Mouse (Mus musculus) spleen, adult 2 months (tissue): ENCODE results near the gene Abca13.

Source experiments
- CTCF ChIP-seq: fragments of 200-500 bp; IDR thresholded peaks from 2 replicates; pipeline ENCODE4 v1.5.1; 2011; ENCODE audit warnings: mild to moderate bottlenecking, inconsistent platforms; ENCODE audit not compliant: insufficient read depth, insufficient read length, insufficient replicate concordance; ENCODE audit errors: extremely low read depth
- POLR2A ChIP-seq: fragments of 200-500 bp; IDR thresholded peaks from 2 replicates; pipeline ENCODE4 v1.6.1; 2011; ENCODE audit warnings: low read depth, low read length, inconsistent platforms

DNA sequence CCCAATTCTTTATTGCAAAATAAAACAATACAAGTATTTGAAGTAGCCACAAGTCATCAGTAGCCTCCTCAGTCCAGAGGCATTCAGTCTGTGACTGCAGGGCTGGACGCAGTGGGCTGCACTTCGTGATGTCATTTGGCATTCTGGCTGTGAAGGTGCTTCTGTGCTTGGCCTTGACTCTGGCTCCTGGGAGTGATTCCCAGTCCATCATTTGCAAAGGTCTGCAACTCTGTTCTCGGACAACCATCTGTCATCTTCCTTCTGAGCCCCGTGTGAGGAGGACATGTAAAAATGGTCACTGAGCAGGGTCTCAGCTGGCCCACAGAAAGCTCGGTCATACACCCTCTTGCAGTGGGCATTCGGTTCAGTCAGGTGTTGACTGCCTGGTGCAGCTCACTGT is 345.1 kb downstream of the Abca13 start:
- TF ChIP-seq POLR2A (no peak), CTCF (no peak)
